Mouse (Mus musculus): Measurements from ENCODE around the gene Vwa1.

DNA sequence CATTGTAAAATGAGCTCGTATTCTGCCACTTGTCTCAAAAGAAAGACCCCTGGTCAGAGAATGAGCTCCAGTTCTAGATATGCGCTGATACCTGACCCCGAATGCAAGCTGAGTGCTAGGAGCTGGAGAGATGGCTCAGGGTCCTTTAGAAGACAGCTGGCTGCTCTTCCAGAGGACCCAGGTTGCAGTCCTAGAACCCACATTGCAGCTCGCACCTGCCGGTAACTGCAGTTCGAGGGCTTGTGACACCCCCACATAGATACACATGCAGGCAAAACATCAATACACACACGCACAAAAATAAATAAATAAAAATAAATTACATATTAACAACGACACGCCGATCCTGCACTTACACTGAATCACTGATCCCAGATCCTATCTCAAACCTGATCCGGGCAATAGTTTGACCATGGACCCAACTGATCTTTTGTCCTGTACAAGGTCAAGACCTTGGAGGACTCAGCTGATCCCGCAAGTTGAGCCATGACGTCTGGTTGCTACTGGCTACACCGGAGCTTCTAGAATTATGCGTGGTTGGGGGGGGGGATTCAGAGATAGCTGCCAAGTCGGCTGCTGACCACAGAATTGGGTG lies 9.1 kb upstream of the Vwa1 start:
- TF ChIP-seq CTCF (IDR thresholded peaks at IDR 0.05; ENCODE audit: low read depth) = no peak
- no peak for TF ChIP-seq EP300 (IDR thresholded peaks at IDR 0.05; ENCODE audit: low read depth)
